Mouse (Mus musculus) heart, adult 2 months (tissue): Measurements from ENCODE around the gene Casq1. TPM values are rescaled to one million over a fixed set of nuclear protein-coding genes. Genes with fewer than 3 reads are reported as not detected.
A peak's percentile ranks its signal among the peaks of the same experiment; 100 is the strongest.

Experiments
- DNase-seq, 2 experiments: peaks; one replicate each; pipeline ENCODE4 v3.0.0; 2021
- H3K27ac ChIP-seq: fragments of 200-600 bp; 2 replicates; pipeline ENCODE4 v1.8.1; 2022
- H3K27me3 ChIP-seq: fragments of 200-500 bp; 2 replicates; pipeline ENCODE4 v1.6.1; 2012; ENCODE audit warnings: mild to moderate bottlenecking, low read length, inconsistent platforms, mixed read lengths; ENCODE audit not compliant: control insufficient read depth, insufficient read depth
- H3K36me3 ChIP-seq: fragments of 200-500 bp; 2 replicates; pipeline ENCODE4 v1.6.1; 2012; ENCODE audit warnings: low read length, inconsistent platforms; ENCODE audit not compliant: control insufficient read depth, insufficient read depth
- H3K4me1 ChIP-seq: fragments of 200-500 bp; 2 replicates; pipeline ENCODE4 v1.6.1; 2011; ENCODE audit warnings: low read length; ENCODE audit not compliant: control insufficient read depth, insufficient read depth
- H3K4me3 ChIP-seq: fragments of 200-600 bp; 2 replicates; pipeline ENCODE4 v1.8.1; 2022
- H3K79me2 ChIP-seq: fragments of 200-500 bp; replicated peaks from 2 replicates; pipeline ENCODE4 v1.6.1; 2012; ENCODE audit warnings: mild to moderate bottlenecking, inconsistent platforms, low read length, moderate library complexity, mixed read lengths; ENCODE audit not compliant: control insufficient read depth, insufficient read depth
- H3K9ac ChIP-seq: fragments of 200-500 bp; 2 replicates; pipeline ENCODE4 v1.6.1; 2012; ENCODE audit warnings: low read depth, mild to moderate bottlenecking, control low read depth, inconsistent platforms, low read length, mixed read lengths
- CTCF ChIP-seq: fragments of 200-600 bp; IDR thresholded peaks from 2 replicates; pipeline ENCODE4 v1.8.1; 2022; ENCODE audit warnings: antibody characterized with exemption, mild to moderate bottlenecking, moderate library complexity
- EP300 ChIP-seq: fragments of 200-500 bp; IDR thresholded peaks from 2 replicates; pipeline ENCODE4 v1.6.1; 2011; ENCODE audit warnings: low read depth, low read length, control low read depth; ENCODE audit not compliant: insufficient read depth
- POLR2A ChIP-seq: fragments of 200-500 bp; IDR thresholded peaks from 2 replicates; pipeline ENCODE4 v1.6.1; 2011; ENCODE audit warnings: mild to moderate bottlenecking, low read depth, low read length, control low read depth; ENCODE audit not compliant: insufficient read depth
- WGBS: fragments of 180-500 bp; shearing (Covaris S2); methylation state at CpG from one replicate; pipeline ENCODE4 v1.1.7; 2018; 5-methylcytosine and 5-hydroxymethylcytosine counted together
- intact Hi-C: fragments of 180-260 bp; cut with DNase I; formaldehyde crosslinking; loops from one replicate; pipeline ENCODE4 v1.15.1; 2025
- polyA plus RNA-seq: library from polyadenylated mRNA; depleted of rRNA; stranded (reverse); fragments of >200 nt; gene quantifications from 2 replicates; pipeline ENCODE4 v1.2.3, GENCODE M21; 2012
- total RNA-seq, 2 experiments: library from RNA; stranded (reverse); gene quantifications; 2 replicates each; pipeline ENCODE4 v1.2.3; 2021

The Casq1 gene
- total and polyA plus RNA-seq, 3 experiments, result 3.3 to 53.8 (median 5.6) TPM

GRCm38 (mm10) chr1:172200871-172201447, 18.7 kb downstream of the Casq1 start:
- peaks cover 2% of the 10 kb centered on the region for H3K79me2 ChIP-seq
- 40% methylated on average over 7 of the region's 7 CpGs for WGBS
- H3K4me1 ChIP-seq, result peaks cover 32% of the 10 kb centered on the region
- TF ChIP-seq CTCF, result no peak
- no peak for TF ChIP-seq EP300
- TF ChIP-seq POLR2A, result no peak
- peak in 1 of 2 experiments; percentile 36 for DNase-seq
- H3K36me3 ChIP-seq, result peaks cover 14% of the 10 kb centered on the region; the same call in 1 of the 2 replicates
- intact Hi-C loops, result no loop called here
- no peak overlapping the region for H3K9ac ChIP-seq
- H3K27me3 ChIP-seq, result no peaks in the 10 kb centered on the region
- H3K4me3 ChIP-seq, result no peak overlapping the region
- H3K27ac ChIP-seq, result no peak overlapping the region

DNA sequence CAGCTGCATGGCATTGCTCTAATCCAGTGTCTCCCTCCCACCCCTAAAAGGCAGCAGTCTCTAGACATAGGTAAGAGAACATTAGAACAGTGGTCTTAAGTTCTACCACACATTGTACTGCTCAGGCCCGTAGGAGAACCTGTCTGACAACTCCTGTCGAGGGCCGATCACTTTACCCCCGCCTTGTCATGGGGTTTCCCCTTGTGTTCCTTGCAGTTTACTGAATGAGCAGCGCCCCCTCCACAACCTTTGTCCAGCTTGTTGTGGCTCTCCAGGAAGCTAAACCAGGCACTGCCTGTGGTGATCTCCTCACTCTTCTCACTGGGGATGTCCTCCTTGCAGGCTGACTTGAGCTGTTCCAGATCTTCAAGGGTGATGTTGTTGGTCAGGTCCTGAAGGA, 19.5 kb downstream of the Casq1 start:
- Histone ChIP-seq H3K9ac (no peak overlapping the region), H3K4me3 (no peak overlapping the region), H3K4me1 (peaks cover 27% of the 10 kb centered on the region), H3K79me2 (no peaks in the 10 kb centered on the region), H3K27me3 (no peaks in the 10 kb centered on the region), H3K27ac (no peak overlapping the region), H3K36me3 (peaks cover 14% of the 10 kb centered on the region; the same call in 1 of the 2 replicates)
- intact Hi-C loops, result no loop called here
- 80% methylated on average over 5 of the region's 5 CpGs for WGBS
- no peak for DNase-seq
- TF ChIP-seq EP300, result no peak
- no peak for TF ChIP-seq CTCF
- TF ChIP-seq POLR2A, result no peak

- Histone ChIP-seq H3K36me3 (peaks cover 14% of the 10 kb centered on the region; the same call in 1 of the 2 replicates), H3K27me3 (no peaks in the 10 kb centered on the region), H3K27ac (no peak overlapping the region)
Measured at GRCm38 (mm10) chr1:172198996-172199395, 20.7 kb downstream of the Casq1 start.

GRCm38 (mm10) chr1:172198316-172198715, 21.4 kb downstream of the Casq1 start:
- TF ChIP-seq CTCF, result no peak
- TF ChIP-seq EP300, result no peak
- TF ChIP-seq POLR2A, result no peak
- WGBS, result 82% methylated on average over 8 of the region's 8 CpGs
- H3K36me3 ChIP-seq, result peaks cover 14% of the 10 kb centered on the region
- no peak overlapping the region for H3K4me3 ChIP-seq
- peaks cover 17% of the 10 kb centered on the region for H3K4me1 ChIP-seq
- no peak overlapping the region for H3K9ac ChIP-seq
- no peak overlapping the region for H3K27ac ChIP-seq
- intact Hi-C loops, result loop anchor here (5.0 kb wide), 1 partner anchor 36 kb away; no protein-coding TSS in a partner anchor
- H3K79me2 ChIP-seq, result no peaks in the 10 kb centered on the region
- no peaks in the 10 kb centered on the region for H3K27me3 ChIP-seq
- no peak for DNase-seq

More at GRCm38 (mm10) chr1:172198996-172199395, 20.7 kb downstream of the Casq1 start:
- Histone ChIP-seq H3K4me1 (peaks cover 20% of the 10 kb centered on the region), H3K79me2 (no peaks in the 10 kb centered on the region), H3K4me3 (no peak overlapping the region), H3K9ac (no peak overlapping the region)
- no peak for TF ChIP-seq EP300
- TF ChIP-seq CTCF, result no peak
- 80% methylated on average over 4 of the region's 4 CpGs for WGBS
- intact Hi-C loops, result loop anchor here (5.0 kb wide), 1 partner anchor 37 kb away; no protein-coding TSS in a partner anchor
- no peak for DNase-seq

DNA sequence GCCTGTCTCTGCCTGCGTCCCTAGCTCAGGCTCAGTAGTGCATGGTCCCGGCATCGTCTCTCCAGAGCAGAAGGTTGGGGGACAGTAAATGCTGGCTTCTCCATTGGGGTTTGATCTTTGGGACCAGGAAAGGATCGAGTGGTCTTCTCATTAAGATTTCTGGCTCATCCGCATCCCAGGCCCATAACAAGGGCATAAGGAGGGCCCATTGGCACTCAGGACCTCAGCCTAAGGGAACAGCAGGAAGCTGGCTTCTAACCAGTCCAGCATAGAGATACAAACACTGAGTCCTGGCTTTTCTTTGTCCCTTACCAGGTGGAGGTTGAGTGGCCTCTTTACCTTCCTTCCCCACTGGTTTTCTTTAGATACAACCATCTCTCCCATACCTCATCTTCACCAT, 21.8 kb downstream of the Casq1 start:
- no peak for DNase-seq
- H3K4me3 ChIP-seq, result no peak overlapping the region
- WGBS, result 74% methylated on average over 5 of the region's 5 CpGs
- no peak overlapping the region for H3K9ac ChIP-seq
- H3K79me2 ChIP-seq, result no peaks in the 10 kb centered on the region
- no peak overlapping the region for H3K27ac ChIP-seq
- H3K27me3 ChIP-seq, result no peaks in the 10 kb centered on the region
- H3K4me1 ChIP-seq, result peaks cover 13% of the 10 kb centered on the region
- TF ChIP-seq CTCF, result no peak
- no peak for TF ChIP-seq EP300
- no peak for TF ChIP-seq POLR2A
- peaks cover 12% of the 10 kb centered on the region for H3K36me3 ChIP-seq
- intact Hi-C loops, result loop anchor here (5.0 kb wide), 1 partner anchor 36 kb away; no protein-coding TSS in a partner anchor

DNA sequence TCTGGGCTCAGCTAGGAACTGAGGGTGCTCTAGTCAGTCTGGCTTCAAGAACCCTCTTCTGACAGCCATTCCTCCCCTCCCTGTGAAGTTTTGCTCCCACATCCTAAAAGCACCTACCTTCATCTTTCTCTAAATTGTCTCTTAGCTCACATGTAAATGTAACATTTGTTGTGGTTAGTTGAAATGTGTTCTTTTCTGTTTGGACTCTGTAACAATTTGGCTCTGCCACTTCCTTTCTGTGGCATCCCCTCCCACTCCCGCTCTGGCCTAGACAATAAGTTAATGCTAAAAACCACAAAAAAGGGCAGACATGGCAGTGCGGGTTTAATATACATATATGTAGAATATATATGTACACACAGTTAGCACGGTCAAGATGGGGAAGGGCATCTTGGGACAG, 22.5 kb downstream of the Casq1 start:
- DNase-seq, result no peak
- Histone ChIP-seq H3K79me2 (no peaks in the 10 kb centered on the region), H3K36me3 (peaks cover 10% of the 10 kb centered on the region), H3K4me1 (peaks cover 11% of the 10 kb centered on the region), H3K27me3 (no peaks in the 10 kb centered on the region), H3K27ac (no peak overlapping the region), H3K4me3 (no peak overlapping the region), H3K9ac (no peak overlapping the region)
- WGBS, result 66% methylated on average over 3 of the region's 3 CpGs
- TF ChIP-seq CTCF, result no peak
- TF ChIP-seq EP300, result no peak
- no peak for TF ChIP-seq POLR2A
- intact Hi-C loops, result loop anchor here (5.0 kb wide), 1 partner anchor 35 kb away; no protein-coding TSS in a partner anchor

- 71% methylated on average over 8 of the region's 8 CpGs for whole genome bisulfite sequencing
- DNase-seq, result no peak
- no peaks in the 10 kb centered on the region for H3K27me3 ChIP-seq
- H3K4me1 ChIP-seq, result peaks cover 3% of the 10 kb centered on the region
- no peak overlapping the region for H3K4me3 ChIP-seq
- no peaks in the 10 kb centered on the region for H3K79me2 ChIP-seq
- TF ChIP-seq EP300, result no peak
- TF ChIP-seq CTCF, result no peak
- TF ChIP-seq POLR2A, result no peak
- H3K27ac ChIP-seq, result no peak overlapping the region
- H3K9ac ChIP-seq, result no peak overlapping the region
- peaks cover 3% of the 10 kb centered on the region for H3K36me3 ChIP-seq
- intact Hi-C loops, result no loop called here
Measured at GRCm38 (mm10) chr1:172194435-172194834, 25.2 kb downstream of the Casq1 start.
